Mouse (Mus musculus) intestine, postnatal 0 days (tissue): Measurements from ENCODE around the gene Ddah1. TPM values are rescaled to one million over a fixed set of nuclear protein-coding genes. Genes with fewer than 3 reads are reported as not detected.

ENCODE experiments used
- ATAC-seq: fragments of 200-750 bp; cut with Nextera tagmentation; 2 replicates; pipeline ENCODE4 v1.8.0; 2017; ENCODE audit warnings: mild to moderate bottlenecking, moderate TSS enrichment, moderate library complexity
- H3K27ac ChIP-seq: fragments of 300-500 bp; sonication (generic); 2 replicates; pipeline ENCODE4 v1.5.1; 2014; ENCODE audit warnings: mild to moderate bottlenecking, low read depth, low read length, moderate library complexity
- H3K27me3 ChIP-seq: fragments of 300-500 bp; sonication (generic); replicated peaks from 2 replicates; pipeline ENCODE4 v1.6.1; 2014; ENCODE audit warnings: low read length, mixed read lengths; ENCODE audit not compliant: control insufficient read depth, insufficient read depth
- H3K36me3 ChIP-seq: fragments of 300-500 bp; sonication (generic); 2 replicates; pipeline ENCODE4 v1.6.1; 2014; ENCODE audit warnings: mild to moderate bottlenecking, moderate library complexity; ENCODE audit not compliant: control insufficient read depth, insufficient read depth
- H3K4me1 ChIP-seq: fragments of 300-500 bp; sonication (generic); replicated peaks from 2 replicates; pipeline ENCODE4 v1.6.1; 2014; ENCODE audit warnings: antibody characterized with exemption, low read length, mixed read lengths; ENCODE audit not compliant: control insufficient read depth, insufficient read depth
- H3K4me2 ChIP-seq: fragments of 300-500 bp; sonication (generic); replicated peaks from 2 replicates; pipeline ENCODE4 v1.6.1; 2014; ENCODE audit warnings: low read depth, mild to moderate bottlenecking, moderate library complexity
- H3K4me3 ChIP-seq: fragments of 300-500 bp; sonication (generic); 2 replicates; pipeline ENCODE4 v1.5.1; 2014; ENCODE audit warnings: low read depth, low read length
- H3K9ac ChIP-seq: fragments of 300-500 bp; sonication (generic); 2 replicates; pipeline ENCODE4 v1.6.1; 2014; ENCODE audit warnings: mild to moderate bottlenecking, low read depth, low read length
- H3K9me3 ChIP-seq: fragments of 300-500 bp; sonication (generic); 2 replicates; pipeline ENCODE4 v1.6.1; 2016; ENCODE audit warnings: mixed run types; ENCODE audit not compliant: control insufficient read depth
- CTCF ChIP-seq: sonication (generic); IDR thresholded peaks from 2 replicates; pipeline ENCODE4 v1.5.1; 2016; ENCODE audit warnings: low read depth, mild to moderate bottlenecking, control low read depth, antibody characterized with exemption, moderate library complexity
- WGBS: fragments of 180-500 bp; shearing (Covaris S2); extraction: QIAGEN DNeasy Blood & Tissue Kit; methylation state at CpG from one replicate; pipeline ENCODE4 v1.1.7; 2014; 5-methylcytosine and 5-hydroxymethylcytosine counted together
- polyA plus RNA-seq: library from polyadenylated mRNA; unstranded; fragments of >200 nt; fragmentation: Nextera tagmentation; extraction: Ambion mirVana; gene quantifications from 2 replicates; pipeline ENCODE4 v1.2.1, GENCODE M21; 2015

The Ddah1 gene
- polyA plus RNA-seq, 1 experiment from 2014 or later, result 25.9 TPM

GRCm38 (mm10) chr3:145761501-145762170 lies 3.2 kb downstream of the Ddah1 start:
- Histone ChIP-seq H3K27me3 (no peaks in the 10 kb centered on the region), H3K9ac (no peak overlapping the region), H3K4me2 (no peak overlapping the region), H3K36me3 (no peaks in the 10 kb centered on the region), H3K9me3 (no peaks in the 10 kb centered on the region), H3K4me3 (no peak overlapping the region), H3K27ac (no peak overlapping the region), H3K4me1 (no peaks in the 10 kb centered on the region; the same call in 1 of the 2 replicates)
- no peak for TF ChIP-seq CTCF
- 61% methylated on average over 3 of the region's 3 CpGs for WGBS
- ATAC-seq, result no peak

GRCm38 (mm10) chr3:145762957-145763641 lies 4.6 kb downstream of the Ddah1 start:
- Histone ChIP-seq H3K9ac (no peak overlapping the region), H3K4me3 (no peak overlapping the region), H3K9me3 (no peaks in the 10 kb centered on the region), H3K36me3 (no peaks in the 10 kb centered on the region), H3K4me1 (no peaks in the 10 kb centered on the region; the same call in 1 of the 2 replicates), H3K27me3 (no peaks in the 10 kb centered on the region), H3K27ac (no peak overlapping the region), H3K4me2 (peak overlapping the region; percentile 24; the same call in 1 of the 2 replicates)
- TF ChIP-seq CTCF, result no peak
- peak; percentile 63 for ATAC-seq
- 40% methylated on average over 4 of the region's 4 CpGs for WGBS

GRCm38 (mm10) chr3:145763642-145763972 lies 5.1 kb downstream of the Ddah1 start:
- no peak overlapping the region for H3K4me3 ChIP-seq
- WGBS, result 47% methylated on average over 3 of the region's 3 CpGs
- no peak for TF ChIP-seq CTCF
- H3K4me1 ChIP-seq, result no peaks in the 10 kb centered on the region; the same call in 1 of the 2 replicates
- H3K27me3 ChIP-seq, result no peaks in the 10 kb centered on the region
- H3K4me2 ChIP-seq, result no peak overlapping the region; the same call in 1 of the 2 replicates
- no peaks in the 10 kb centered on the region for H3K9me3 ChIP-seq
- H3K27ac ChIP-seq, result no peak overlapping the region
- ATAC-seq, result 0 out of 2 replicates have a peak, but pooled peaks have one; percentile 37
- no peaks in the 10 kb centered on the region for H3K36me3 ChIP-seq
- H3K9ac ChIP-seq, result no peak overlapping the region

- Histone ChIP-seq H3K27me3 (no peaks in the 10 kb centered on the region), H3K9ac (no peak overlapping the region), H3K27ac (no peak overlapping the region), H3K4me3 (no peak overlapping the region), H3K4me1 (no peaks in the 10 kb centered on the region), H3K9me3 (no peaks in the 10 kb centered on the region), H3K4me2 (no peak overlapping the region), H3K36me3 (no peaks in the 10 kb centered on the region)
- no peak for TF ChIP-seq CTCF
- WGBS, result 80% methylated on average over 2 of the region's 2 CpGs
- ATAC-seq, result no peak
These were observed 5.9 kb downstream of the Ddah1 start for GRCm38 (mm10) chr3:145764416-145764815.

- Histone ChIP-seq H3K4me2 (no peak overlapping the region), H3K27me3 (no peaks in the 10 kb centered on the region), H3K36me3 (no peaks in the 10 kb centered on the region), H3K4me1 (no peaks in the 10 kb centered on the region), H3K27ac (no peak overlapping the region), H3K9ac (no peak overlapping the region), H3K9me3 (no peaks in the 10 kb centered on the region), H3K4me3 (no peak overlapping the region)
- no peak for ATAC-seq
- no peak for TF ChIP-seq CTCF
- 93% methylated on average over 4 of the region's 4 CpGs for WGBS
These were observed 10.0 kb downstream of the Ddah1 start for GRCm38 (mm10) chr3:145768439-145768838.

GRCm38 (mm10) chr3:145773384-145773783 lies 14.9 kb downstream of the Ddah1 start:
- ATAC-seq, result no peak

More at GRCm38 (mm10) chr3:145773384-145773783, 14.9 kb downstream of the Ddah1 start:
- no peaks in the 10 kb centered on the region for H3K27me3 ChIP-seq
- H3K27ac ChIP-seq, result no peak overlapping the region
- 91% methylated on average over 9 of the region's 9 CpGs for WGBS
- no peak for TF ChIP-seq CTCF
- H3K4me2 ChIP-seq, result no peak overlapping the region
- H3K9ac ChIP-seq, result no peak overlapping the region
- H3K4me1 ChIP-seq, result peaks cover 6% of the 10 kb centered on the region; the same call in 1 of the 2 replicates
- H3K9me3 ChIP-seq, result no peaks in the 10 kb centered on the region
- no peaks in the 10 kb centered on the region for H3K36me3 ChIP-seq
- no peak overlapping the region for H3K4me3 ChIP-seq
